Mouse (Mus musculus) limb, embryonic 14.5 days (tissue): Measurements from ENCODE around the gene 1700074P13Rik. TPM values are rescaled to one million over a fixed set of nuclear protein-coding genes. Genes with fewer than 3 reads are reported as not detected.

Experiments
- ATAC-seq: fragments of 200-750 bp; cut with Nextera tagmentation; 2 replicates; pipeline ENCODE4 v1.8.0; 2017; ENCODE audit warnings: low read depth, moderate number of reproducible peaks, moderate TSS enrichment; ENCODE audit not compliant: low FRiP score
- DNase-seq: peaks from one replicate; pipeline ENCODE4 v3.0.0-alpha.2; 2015; ENCODE audit warnings: low spot score
- H3K27ac ChIP-seq: fragments of 300-500 bp; sonication (generic); replicated peaks from 2 replicates; pipeline ENCODE4 v1.5.1; 2014; ENCODE audit warnings: low read depth, mild to moderate bottlenecking, low read length, moderate library complexity, mixed read lengths
- H3K27me3 ChIP-seq: fragments of 300-500 bp; sonication (generic); 2 replicates; pipeline ENCODE4 v1.6.1; 2014; ENCODE audit warnings: low read length, mixed read lengths; ENCODE audit not compliant: control insufficient read depth, insufficient read depth
- H3K36me3 ChIP-seq: fragments of 300-500 bp; sonication (generic); 2 replicates; pipeline ENCODE4 v1.6.1; 2014; ENCODE audit warnings: mild to moderate bottlenecking, low read length, moderate library complexity, mixed read lengths; ENCODE audit not compliant: control insufficient read depth, insufficient read depth
- H3K4me1 ChIP-seq: fragments of 300-500 bp; sonication (generic); 2 replicates; pipeline ENCODE4 v1.6.1; 2014; ENCODE audit warnings: antibody characterized with exemption, low read length, mixed read lengths; ENCODE audit not compliant: control insufficient read depth, insufficient read depth
- H3K4me2 ChIP-seq: fragments of 300-500 bp; sonication (generic); replicated peaks from 2 replicates; pipeline ENCODE4 v1.6.1; 2014; ENCODE audit warnings: low read depth, mild to moderate bottlenecking, low read length, moderate library complexity; ENCODE audit not compliant: severe bottlenecking
- H3K4me3 ChIP-seq: fragments of 300-500 bp; sonication (generic); replicated peaks from 2 replicates; pipeline ENCODE4 v1.5.1; 2014; ENCODE audit warnings: low read length
- H3K9ac ChIP-seq: fragments of 300-500 bp; sonication (generic); 2 replicates; pipeline ENCODE4 v1.6.1; 2014; ENCODE audit warnings: mild to moderate bottlenecking, low read depth, low read length, moderate library complexity; ENCODE audit not compliant: severe bottlenecking
- H3K9me3 ChIP-seq: fragments of 300-500 bp; sonication (generic); 2 replicates; pipeline ENCODE4 v1.6.1; 2016; ENCODE audit warnings: low read length; ENCODE audit not compliant: control insufficient read depth
- POLR2A ChIP-seq: fragments of 200-500 bp; IDR thresholded peaks from 2 replicates; pipeline ENCODE4 v1.8.0; 2012; ENCODE audit warnings: inconsistent platforms, mild to moderate bottlenecking, moderate library complexity, borderline replicate concordance; ENCODE audit not compliant: insufficient read depth, insufficient read length; ENCODE audit errors: extremely low read depth
- WGBS: fragments of 180-500 bp; shearing (Covaris S2); extraction: QIAGEN DNeasy Blood & Tissue Kit; methylation state at CpG from one replicate; pipeline ENCODE4 v1.1.7; 2014; 5-methylcytosine and 5-hydroxymethylcytosine counted together
- polyA plus RNA-seq, 2 experiments: library from polyadenylated mRNA; depleted of rRNA in 1 of 2; stranded (reverse) in 1 of 2; unstranded in 1 of 2; fragments of >200 nt; fragmentation: Nextera tagmentation in 1 of 2; extraction: Ambion mirVana in 1 of 2; gene quantifications; 2 replicates each; pipeline versions ENCODE4 v1.2.1 to v1.2.3; 2012 to 2014

The 1700074P13Rik gene
- polyA plus RNA-seq, 2 experiments = not detected

GRCm38 (mm10) chr6:40894716-40895115 is 45.6 kb downstream of the 1700074P13Rik start:
- no peak overlapping the region for H3K4me3 ChIP-seq
- no peaks in the 10 kb centered on the region for H3K27me3 ChIP-seq
- H3K36me3 ChIP-seq = no peaks in the 10 kb centered on the region
- H3K4me2 ChIP-seq = no peak overlapping the region
- no peak for ATAC-seq
- no peak overlapping the region for H3K27ac ChIP-seq
- no peak overlapping the region for H3K9ac ChIP-seq
- no peak for DNase-seq
- H3K4me1 ChIP-seq = no peaks in the 10 kb centered on the region
- 87% methylated on average over 1 of the region's 1 CpGs for WGBS
- no peaks in the 10 kb centered on the region for H3K9me3 ChIP-seq
- no peak for TF ChIP-seq POLR2A

- Histone ChIP-seq H3K4me3 (no peak overlapping the region), H3K27ac (no peak overlapping the region), H3K36me3 (no peaks in the 10 kb centered on the region), H3K9ac (no peak overlapping the region), H3K9me3 (no peaks in the 10 kb centered on the region), H3K27me3 (no peaks in the 10 kb centered on the region), H3K4me1 (no peaks in the 10 kb centered on the region), H3K4me2 (no peak overlapping the region)
- DNase-seq = no peak
- ATAC-seq = no peak
- TF ChIP-seq POLR2A = no peak
- WGBS = 46% methylated on average over 7 of the region's 7 CpGs
Observed at GRCm38 (mm10) chr6:40893577-40893976, 46.8 kb downstream of the 1700074P13Rik start.

- no peaks in the 10 kb centered on the region for H3K4me1 ChIP-seq
- no peak for TF ChIP-seq POLR2A
- H3K27ac ChIP-seq = no peak overlapping the region
- no peak overlapping the region for H3K9ac ChIP-seq
- H3K9me3 ChIP-seq = no peaks in the 10 kb centered on the region
- no peaks in the 10 kb centered on the region for H3K27me3 ChIP-seq
- DNase-seq = no peak
- 79% methylated on average over 4 of the region's 4 CpGs for WGBS
- no peak for ATAC-seq
- H3K4me3 ChIP-seq = no peak overlapping the region
- no peaks in the 10 kb centered on the region for H3K36me3 ChIP-seq
- no peak overlapping the region for H3K4me2 ChIP-seq
Observed at GRCm38 (mm10) chr6:40891754-40892153, 48.6 kb downstream of the 1700074P13Rik start.

- Histone ChIP-seq H3K9me3 (no peaks in the 10 kb centered on the region), H3K27me3 (no peaks in the 10 kb centered on the region), H3K27ac (no peak overlapping the region), H3K4me3 (no peak overlapping the region), H3K36me3 (no peaks in the 10 kb centered on the region), H3K4me1 (no peaks in the 10 kb centered on the region), H3K9ac (no peak overlapping the region), H3K4me2 (no peak overlapping the region)
- ATAC-seq = no peak
- no peak for DNase-seq
- TF ChIP-seq POLR2A = no peak
- WGBS = 59% methylated on average over 1 of the region's 1 CpGs
Observed at GRCm38 (mm10) chr6:40890973-40891372, 49.4 kb downstream of the 1700074P13Rik start.

GRCm38 (mm10) chr6:40887394-40887793 is 53.0 kb downstream of the 1700074P13Rik start, which contains the start of gene Moxd2:
Moxd2 (minus strand) TSS chr6:40887494.
- Histone ChIP-seq H3K36me3 (no peaks in the 10 kb centered on the region), H3K27me3 (no peaks in the 10 kb centered on the region), H3K4me2 (no peak within 1 kb of the TSS), H3K27ac (no peak within 1 kb of the TSS), H3K9ac (no peak within 1 kb of the TSS), H3K4me3 (no peak within 1 kb of the TSS), H3K4me1 (no peaks in the 10 kb centered on the region), H3K9me3 (no peaks in the 10 kb centered on the region)
- 90% methylated on average over 3 of the region's 3 CpGs for WGBS
- ATAC-seq = no peak
- no peak for DNase-seq
- no peak for TF ChIP-seq POLR2A

Other genes with a start within 250 kb of the 1700074P13Rik start
- not detected in 2 replicates for gene Moxd2, start 53.1 kb downstream of the 1700074P13Rik start, polyA plus RNA-seq (2012; rRNA removed)
- not detected in 2 replicates for gene Moxd2, start 53.1 kb downstream of the 1700074P13Rik start, polyA plus RNA-seq (2014; fragmentation: Nextera tagmentation; extraction: Ambion mirVana)
- not detected in 2 replicates for gene Prss58, start 40.2 kb downstream of the 1700074P13Rik start, polyA plus RNA-seq (2012; rRNA removed)
- not detected in 2 replicates for gene Prss58, start 40.2 kb downstream of the 1700074P13Rik start, polyA plus RNA-seq (2014; fragmentation: Nextera tagmentation; extraction: Ambion mirVana)
- gene Gm4744, start 11.3 kb upstream of the 1700074P13Rik start, polyA plus RNA-seq (2012; rRNA removed) = not detected in 2 replicates
- not detected in 2 replicates for gene Gm4744, start 11.3 kb upstream of the 1700074P13Rik start, polyA plus RNA-seq (2014; fragmentation: Nextera tagmentation; extraction: Ambion mirVana)
- not detected in 2 replicates for gene 1810009J06Rik, start 24.2 kb upstream of the 1700074P13Rik start, polyA plus RNA-seq (2012; rRNA removed)
- gene 1810009J06Rik, start 24.2 kb upstream of the 1700074P13Rik start, polyA plus RNA-seq (2014; fragmentation: Nextera tagmentation; extraction: Ambion mirVana) = not detected in 2 replicates
- not detected in 2 replicates for gene Gm2663, start 58.9 kb upstream of the 1700074P13Rik start, polyA plus RNA-seq (2012; rRNA removed)
- gene Gm2663, start 58.9 kb upstream of the 1700074P13Rik start, polyA plus RNA-seq (2014; fragmentation: Nextera tagmentation; extraction: Ambion mirVana) = not detected in 2 replicates
- gene 2210010C04Rik, start 95.0 kb upstream of the 1700074P13Rik start, polyA plus RNA-seq (2012; rRNA removed) = 0.03 and 0.04 TPM in 2 replicates
- gene 2210010C04Rik, start 95.0 kb upstream of the 1700074P13Rik start, polyA plus RNA-seq (2014; fragmentation: Nextera tagmentation; extraction: Ambion mirVana) = not detected in 2 replicates